Mouse (Mus musculus): ENCODE data around the gene Olfr93.

DNA sequence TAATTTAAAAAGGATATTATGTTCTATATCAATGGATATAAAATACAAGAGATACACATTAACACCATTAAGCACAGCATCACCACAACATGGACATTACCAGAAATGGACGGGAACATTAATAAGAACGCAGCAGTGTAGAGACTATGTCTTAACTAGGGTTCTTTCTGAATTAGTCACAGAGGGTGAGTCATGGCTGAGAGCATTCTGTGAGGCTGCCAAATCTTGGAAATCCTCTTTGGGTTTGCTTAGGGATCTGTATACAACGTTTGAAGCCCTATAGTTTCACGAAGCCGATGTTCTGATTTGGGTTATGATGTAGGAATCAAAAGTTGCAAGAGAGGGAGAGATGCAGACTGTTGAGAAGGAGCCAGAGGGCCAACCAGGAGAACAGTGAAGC is 33.5 kb upstream of the Olfr93 start:
- no peak for TF ChIP-seq ELF1 (IDR thresholded peaks at IDR 0.05; ENCODE audit: low read depth, low read length)
- no peak for TF ChIP-seq POLR2A (IDR thresholded peaks at IDR 0.05; ENCODE audit: control insufficient read depth in 1 of 2, insufficient read depth in 1 of 2, low read depth in 1 of 2, low read length in 2 of 2, poor library complexity in 1 of 2)
- no peak for TF ChIP-seq CTCF (IDR thresholded peaks at IDR 0.05 in 2 of 3, conservative IDR thresholded peaks at IDR 0.05 in 1 of 3; ENCODE audit: control insufficient read depth in 1 of 3, insufficient read depth in 1 of 3, low read depth in 2 of 3, low read length in 3 of 3, poor library complexity in 1 of 3, severe bottlenecking in 1 of 3)
- TF ChIP-seq CHD2 (IDR thresholded peaks at IDR 0.05; ENCODE audit: low read length) = no peak
- no peak for TF ChIP-seq NELFE (IDR thresholded peaks at IDR 0.05; ENCODE audit: low read depth, low read length)
- no peak for TF ChIP-seq ZNF384 (IDR thresholded peaks at IDR 0.05; ENCODE audit: low read depth, low read length)
- no peak for TF ChIP-seq RAD21 (IDR thresholded peaks at IDR 0.05; ENCODE audit: low read depth, low read length)
- TF ChIP-seq USF1 (IDR thresholded peaks at IDR 0.05; ENCODE audit: low read depth, low read length) = no peak

Measured in MEL (cell line).